Mouse (Mus musculus) right cerebral cortex, adult 2 months (tissue): ENCODE measurements around the gene Mpo.

Experiments used
- DNase-seq, 2 experiments: peaks; one replicate each; pipeline ENCODE4 v3.0.0; 2021 to 2022; ENCODE audit warnings: low spot score in 2 of 2

The Mpo gene

GRCm38 (mm10) chr11:87793460-87793859 is at the start of gene Mpo:
Mpo (plus strand) TSS chr11:87793581.
- no peak for DNase-seq

GRCm38 (mm10) chr11:87743691-87744090 is 49.7 kb upstream of the Mpo start:
- DNase-seq, result no peak

DNA sequence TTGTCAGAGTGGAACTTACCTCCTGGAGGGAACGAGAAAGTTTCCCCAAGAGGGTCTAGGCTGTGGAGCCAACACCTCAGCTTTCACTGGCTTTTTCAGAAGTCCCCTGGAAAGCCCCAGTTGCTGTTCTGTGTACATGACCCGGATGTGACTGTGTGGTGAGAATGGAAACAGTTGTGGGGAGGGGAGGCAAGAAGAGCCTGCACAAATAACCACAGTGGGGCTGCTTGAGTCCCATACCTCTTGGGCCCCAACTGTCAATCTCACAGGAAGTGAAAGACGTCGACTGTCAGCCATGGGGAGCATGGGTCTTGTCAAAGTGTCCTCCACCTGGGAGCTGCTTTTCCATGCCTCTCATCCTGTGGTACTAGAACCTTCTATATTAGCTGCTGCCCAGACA is 48.4 kb upstream of the Mpo start:
- no peak for DNase-seq

- no peak for DNase-seq
Observed at GRCm38 (mm10) chr11:87745632-87746555, 47.5 kb upstream of the Mpo start.

GRCm38 (mm10) chr11:87747312-87747711 is 46.1 kb upstream of the Mpo start:
- no peak for DNase-seq

GRCm38 (mm10) chr11:87747716-87748115 is 45.7 kb upstream of the Mpo start:
- DNase-seq, result no peak

DNA sequence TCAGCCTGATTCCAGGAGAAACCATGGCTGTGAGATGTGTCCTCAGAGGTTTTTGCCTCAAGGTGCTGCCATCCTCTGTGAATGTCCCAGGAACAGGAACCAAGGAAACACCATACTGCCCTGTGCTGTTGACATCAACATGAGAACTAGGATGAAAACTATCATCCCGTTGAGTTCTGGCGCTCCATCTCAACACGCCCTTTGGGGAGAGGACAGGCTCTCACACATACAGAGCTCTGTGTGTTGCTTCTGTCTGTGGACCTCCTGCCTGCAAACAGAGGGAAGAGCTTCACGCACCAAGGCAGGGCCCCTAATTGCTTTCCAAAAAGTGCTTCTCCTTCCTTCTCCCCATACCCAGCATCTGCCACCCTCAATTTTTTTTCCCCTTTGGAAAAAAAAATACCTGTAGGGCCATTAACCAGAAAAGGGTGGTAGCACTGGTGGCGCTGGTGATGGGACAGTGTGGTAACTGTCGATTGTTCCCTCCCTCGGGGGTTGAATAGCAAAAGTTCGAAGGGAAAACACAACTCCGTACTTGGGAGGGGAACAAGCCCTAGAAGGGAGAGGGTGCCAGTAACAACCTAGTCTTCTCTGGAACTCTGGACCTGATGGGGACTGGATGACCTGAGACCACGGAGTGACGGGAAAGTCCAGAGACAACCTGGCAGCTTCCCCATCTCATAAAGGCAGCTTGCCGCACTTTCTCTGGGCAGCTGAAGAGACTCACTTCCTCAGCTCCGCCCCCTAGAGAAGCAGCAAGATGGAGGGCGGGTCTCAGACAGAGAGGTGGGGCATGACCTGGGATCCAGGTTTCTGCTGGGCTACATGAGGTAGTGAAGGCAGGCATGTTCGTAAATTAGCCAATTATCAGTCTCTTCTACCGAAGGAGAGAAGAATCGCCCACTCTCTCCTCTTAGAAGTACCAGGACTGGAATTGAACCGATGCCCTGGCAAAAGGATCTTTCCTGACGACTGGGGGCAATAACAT is 45.0 kb upstream of the Mpo start:
- DNase-seq, result no peak

DNA sequence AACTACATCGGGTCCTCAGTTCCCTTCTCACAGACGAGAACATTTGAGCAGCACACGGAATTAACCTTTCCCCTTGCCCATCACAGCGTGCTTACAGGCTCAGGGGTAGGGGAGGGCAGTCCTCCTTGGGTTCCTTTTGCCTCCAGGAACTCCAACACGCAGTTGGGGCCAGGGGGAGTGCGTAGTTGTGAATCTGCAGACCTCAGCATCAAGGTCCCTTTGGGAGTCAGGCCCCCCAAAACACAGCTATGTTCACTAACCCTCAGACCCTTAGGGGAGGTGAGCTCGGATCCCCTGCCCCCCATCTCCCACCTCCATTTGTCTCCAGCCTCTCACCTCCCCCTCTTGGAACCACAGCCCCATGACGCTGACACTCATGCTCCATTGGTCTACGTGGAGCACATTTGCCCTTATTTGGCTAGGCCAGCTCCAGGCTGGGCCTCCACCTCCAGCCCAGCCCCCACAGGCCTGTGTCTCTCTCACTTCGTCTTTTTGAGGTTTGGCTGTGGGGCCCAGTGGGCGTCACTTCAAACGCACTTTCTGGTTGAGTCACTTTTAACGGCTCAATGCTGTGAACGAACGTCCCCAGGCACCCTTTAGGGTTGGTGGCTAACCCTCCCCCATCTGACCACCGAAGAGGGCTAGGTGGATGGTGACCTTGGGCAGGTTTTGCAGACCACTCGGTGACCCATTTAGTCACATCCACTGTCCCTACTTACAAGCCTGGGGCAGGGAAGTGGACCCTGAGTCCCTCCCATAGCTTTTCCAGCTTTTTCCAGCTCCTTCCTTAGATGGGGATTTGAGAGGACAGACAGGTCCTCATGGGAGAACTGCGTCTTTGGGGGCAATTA is 44.0 kb upstream of the Mpo start:
- DNase-seq, result peak; percentile 33 to 46

- no peak for DNase-seq
Observed at GRCm38 (mm10) chr11:87750043-87750421, 43.3 kb upstream of the Mpo start.

DNA sequence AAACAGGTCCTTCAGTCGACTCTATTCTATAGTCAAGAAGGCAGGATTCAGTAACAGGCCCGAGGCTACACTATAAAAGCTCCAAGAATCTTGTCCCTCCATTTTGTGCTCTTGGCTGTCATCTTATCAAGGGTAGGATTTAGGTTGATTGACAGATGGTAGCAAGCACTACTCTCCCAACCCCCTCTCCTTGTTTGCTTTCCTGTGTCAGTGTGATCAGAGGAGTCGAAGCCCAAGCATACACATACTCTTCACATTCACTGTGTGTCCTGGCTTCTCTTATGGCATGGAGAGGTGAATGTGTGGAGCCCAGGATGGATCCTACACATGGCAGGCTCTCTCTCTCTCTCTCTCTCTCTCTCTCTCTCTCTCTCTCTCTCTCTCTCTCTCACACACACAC is 42.9 kb upstream of the Mpo start:
- no peak for DNase-seq

- DNase-seq, result no peak
Observed at GRCm38 (mm10) chr11:87751031-87751430, 42.4 kb upstream of the Mpo start.

DNA sequence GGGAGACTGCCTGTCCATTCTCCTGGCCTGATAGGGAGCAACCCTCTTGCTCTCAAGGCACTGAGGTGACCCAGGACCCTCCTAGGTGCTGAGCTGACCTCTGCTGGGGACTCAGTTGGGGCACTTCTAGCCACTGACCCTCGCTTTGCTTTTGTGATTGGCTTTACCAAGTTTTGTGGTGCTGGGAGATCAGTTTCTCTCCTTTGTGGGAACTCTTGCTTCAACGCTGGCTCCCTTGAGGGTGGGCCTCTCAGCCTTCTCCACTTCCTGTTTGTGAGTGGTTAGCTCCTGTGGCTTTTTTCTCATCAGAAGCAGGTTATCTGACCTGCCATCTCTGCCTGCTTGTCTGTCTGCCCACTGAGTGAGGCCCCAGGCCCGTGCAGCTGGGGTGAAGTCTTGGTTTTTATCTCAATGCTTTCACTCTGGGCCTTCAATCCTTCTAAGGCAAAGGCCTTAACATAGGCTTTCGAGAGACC is 41.9 kb upstream of the Mpo start:
- DNase-seq, result no peak

DNA sequence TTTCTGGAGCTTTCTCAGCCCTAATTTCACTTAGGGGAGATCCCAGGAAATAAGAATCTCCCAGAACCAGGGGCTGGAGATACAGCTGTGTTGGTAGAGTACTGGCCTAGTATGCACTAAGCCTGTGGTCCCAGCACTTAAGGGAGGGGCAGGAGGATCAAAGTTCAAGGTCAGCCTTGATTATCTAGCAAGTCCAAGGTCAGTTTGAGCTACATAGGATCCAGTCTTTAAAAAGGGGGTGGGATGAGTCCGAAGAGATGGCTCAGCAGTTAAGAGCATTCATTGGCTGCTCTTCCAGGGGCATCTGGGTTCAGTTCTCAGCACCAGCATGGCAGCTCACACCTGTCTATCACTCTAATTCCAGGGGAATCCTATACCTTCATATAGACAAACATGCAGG is 41.1 kb upstream of the Mpo start:
- no peak for DNase-seq

DNA sequence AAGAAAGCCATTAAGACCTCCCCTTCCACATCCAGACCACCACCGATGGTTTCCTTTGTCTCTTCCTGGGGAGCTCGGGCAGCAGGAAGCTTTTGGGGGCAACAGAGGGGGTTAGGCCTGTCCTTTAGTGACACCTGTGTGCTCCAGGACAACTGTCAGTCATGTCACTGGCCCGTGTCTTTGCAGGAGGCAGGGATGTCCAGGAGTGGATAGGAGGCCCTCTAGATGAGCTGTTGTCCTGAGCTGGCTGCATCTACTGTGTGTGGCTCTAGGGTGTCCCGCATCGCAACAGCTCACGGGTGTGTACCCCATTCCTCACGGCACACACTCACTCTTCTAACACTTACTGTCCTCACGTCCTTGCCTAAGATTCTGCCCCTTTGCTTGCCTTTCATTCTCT is 40.1 kb upstream of the Mpo start:
- DNase-seq, result no peak

GRCm38 (mm10) chr11:87753891-87754501 is 39.4 kb upstream of the Mpo start:
- DNase-seq, result no peak

DNA sequence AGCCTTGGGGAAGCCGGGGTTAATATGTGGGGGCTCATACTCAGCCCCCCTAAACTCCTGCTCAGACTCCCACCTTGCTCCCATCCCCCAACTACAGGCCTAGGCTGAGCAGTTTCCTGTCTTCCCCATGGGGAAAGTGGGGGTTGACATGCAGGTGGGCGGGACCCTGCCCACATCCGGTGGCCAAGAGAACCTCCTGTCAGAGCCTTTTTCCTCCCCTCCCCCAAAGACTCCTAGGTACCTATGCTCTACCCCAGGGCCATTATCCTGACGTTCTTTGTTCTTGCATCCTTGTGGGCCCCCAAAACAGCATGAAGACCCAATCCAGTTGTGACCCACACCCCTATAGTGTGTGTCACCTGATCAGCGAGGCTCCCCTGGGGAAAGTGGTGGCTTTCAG is 38.8 kb upstream of the Mpo start:
- DNase-seq, result no peak

GRCm38 (mm10) chr11:87755360-87756017 is 37.9 kb upstream of the Mpo start:
- no peak for DNase-seq

- DNase-seq, result no peak
Observed at GRCm38 (mm10) chr11:87756251-87756820, 37.0 kb upstream of the Mpo start.

DNA sequence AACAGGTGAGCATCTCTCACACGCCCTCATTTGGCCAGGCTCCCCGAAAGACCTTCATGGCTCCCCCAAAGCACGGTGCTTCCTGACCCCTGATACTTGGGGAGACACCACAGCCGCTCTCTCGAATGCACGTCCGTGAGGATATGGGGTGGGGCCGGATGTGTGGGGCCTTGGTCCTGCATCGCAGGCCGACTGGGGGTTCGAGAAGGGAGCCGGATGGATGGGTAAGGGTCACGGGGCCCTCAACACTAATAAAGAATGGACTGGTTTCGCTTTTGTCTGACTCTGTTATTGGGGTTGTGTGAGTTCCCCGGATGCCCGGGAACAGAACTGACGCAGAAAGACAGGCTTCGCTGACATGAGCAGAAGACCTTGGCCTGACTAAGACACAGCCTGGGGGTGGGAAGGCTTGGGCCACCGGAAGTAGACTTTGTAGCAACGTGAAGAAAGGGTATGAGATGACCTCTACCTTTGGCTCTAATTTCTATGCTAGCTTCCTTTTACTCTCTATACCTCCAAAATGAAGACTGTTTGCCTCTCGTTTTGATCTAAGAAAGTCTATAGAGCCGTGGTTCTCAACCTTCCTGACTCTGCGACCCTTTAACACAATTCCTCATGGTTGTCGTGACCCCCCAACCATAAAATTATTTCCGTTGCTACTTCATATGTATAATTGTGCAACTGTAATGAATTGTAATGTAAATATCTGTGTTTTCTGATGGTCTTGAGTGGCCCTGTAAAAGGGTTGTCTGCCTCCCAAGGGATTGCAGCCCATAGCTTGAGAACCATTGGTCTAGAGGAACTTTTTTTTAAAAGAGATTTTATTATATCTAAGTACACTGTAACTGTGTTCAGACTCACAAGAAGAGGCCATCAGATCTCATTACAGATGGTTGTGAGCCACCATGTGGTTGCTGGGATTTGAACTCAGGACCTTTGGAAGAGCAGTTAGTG is 36.1 kb upstream of the Mpo start:
- DNase-seq, result no peak
